Mouse (Mus musculus): Measurements from ENCODE around the gene Secisbp2.
"Not testable (repeated sequence)": the region's sequence is repeated elsewhere in the genome, so short reads cannot be mapped to it uniquely, and the experiment has no call there.

DNA sequence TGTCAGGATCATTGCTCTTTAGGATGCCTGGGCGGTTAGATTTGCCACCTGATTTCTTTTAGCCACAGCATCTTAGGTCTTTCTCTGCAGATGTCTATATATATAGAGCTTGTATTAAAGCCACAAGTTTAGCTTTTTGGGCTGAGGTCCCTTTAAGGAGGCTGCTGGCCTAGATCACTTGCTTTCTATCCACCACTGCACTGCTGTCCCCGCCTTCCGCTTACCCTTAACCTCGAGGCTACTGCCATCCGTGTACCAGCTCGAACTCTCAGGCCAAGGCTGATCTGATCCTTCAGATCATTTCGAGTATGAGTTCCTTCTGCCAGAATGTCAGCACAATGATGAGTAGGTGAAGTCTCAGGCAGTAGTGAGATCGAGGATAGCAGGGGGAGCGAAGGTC, 16.1 kb upstream of the Secisbp2 start:
- not testable (repeated sequence) for TF ChIP-seq ZNF384 (IDR thresholded peaks at IDR 0.05; ENCODE audit: low read depth, low read length); HCFC1 (IDR thresholded peaks at IDR 0.05; ENCODE audit: borderline replicate concordance, insufficient read depth, low read length); MAFK (IDR thresholded peaks at IDR 0.05; ENCODE audit: insufficient read depth, low read depth, low read length); ZC3H11A (IDR thresholded peaks at IDR 0.05; ENCODE audit: borderline replicate concordance, low read depth, low read length); CHD2 (IDR thresholded peaks at IDR 0.05; ENCODE audit: low read depth, low read length)

All from ES-E14 (cell line).